Mouse (Mus musculus) embryonic stem cell, embryonic (primary cell): ENCODE results near the gene Pip4k2b.

Experiments used
- CTCF ChIA-PET, 4 experiments: fragments of 300-600 bp in 2 of 4; fragments of 350-600 bp in 2 of 4; sonication (Branson Sonifier 250); formaldehyde crosslinking; loops; one replicate each; lab custom pipeline; 2022; ENCODE audit warnings: inconsistent platforms in 2 of 4; lab: Charles Lee
- POLR2A ChIA-PET, 4 experiments: fragments of 300-600 bp in 2 of 4; fragments of 350-600 bp in 2 of 4; sonication (Branson Sonifier 250); formaldehyde crosslinking; loops; one replicate each; lab custom pipeline; 2022; ENCODE audit warnings: antibody characterized with exemption in 4 of 4, inconsistent platforms in 1 of 4; lab: Charles Lee

Gene Pip4k2b

DNA sequence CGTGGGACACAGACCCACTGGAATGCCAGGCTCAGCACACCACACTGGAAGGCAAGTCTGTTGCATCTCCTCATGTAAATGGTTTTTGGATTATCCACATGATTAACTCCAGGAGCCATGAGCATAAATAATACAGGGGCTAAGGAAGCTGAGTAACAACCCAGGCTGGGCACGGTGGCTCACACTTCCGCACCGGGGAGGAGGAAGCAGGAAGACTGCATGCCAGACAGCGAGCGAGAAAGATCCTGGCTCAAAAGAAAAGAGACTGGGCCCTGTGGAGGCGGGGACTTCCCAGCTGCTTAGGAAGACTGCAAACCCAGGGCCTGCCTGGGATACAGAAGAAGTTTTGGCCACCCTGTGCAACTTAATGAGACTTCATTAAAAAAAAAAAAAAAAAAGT, 4.3 kb downstream of the Pip4k2b start:
- POLR2A ChIA-PET = interaction anchor here in 2 of 4 experiments (0.5 to 2.2 kb wide), 13 partner anchors 10 to 1726 kb away, joined by 3 to 9 read pairs (median 4); partner anchors contain the start of genes Psmb3 (in 1 of the 2), Rpl19 (in 1 of the 2) and Rpl23 (in 1 of the 2)
- CTCF ChIA-PET = interaction anchor here in 3 of 4 experiments (0.6 to 1.3 kb wide), 6 partner anchors 41 to 372 kb away, joined by 4 to 14 read pairs (median 6); no protein-coding TSS in a partner anchor

DNA sequence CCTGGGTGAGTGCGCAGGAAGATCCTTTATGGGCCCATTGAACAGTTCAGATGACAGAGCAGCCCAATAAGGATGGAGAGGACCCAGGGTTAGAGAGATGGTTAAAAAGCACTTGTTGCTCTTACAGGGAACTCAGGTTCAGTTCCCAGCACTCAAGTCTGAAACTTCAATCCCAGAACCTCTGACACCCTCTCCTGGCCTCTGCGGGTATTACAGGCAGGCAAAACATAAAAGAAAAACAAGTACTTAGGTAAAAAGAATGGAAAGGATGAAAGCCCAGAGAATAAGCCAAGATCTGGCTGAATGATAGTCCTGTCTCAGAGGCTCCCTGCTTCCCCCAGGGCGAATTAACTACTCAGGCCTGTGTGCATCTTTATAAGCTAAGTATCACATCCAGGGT, 5.3 kb downstream of the Pip4k2b start:
- ChIA-PET POLR2A (interaction anchor here in 1 of 4 experiments (0.6 to 2.2 kb wide), 9 partner anchors 11 to 213 kb away, joined by 3 to 9 read pairs (median 4); partner anchors contain the start of genes Pcgf2 and Psmb3), CTCF (interaction anchor here in 2 of 4 experiments (0.5 to 1.7 kb wide), 4 partner anchors 11 to 205 kb away, joined by 3 to 12 read pairs (median 7); no protein-coding TSS in a partner anchor)

DNA sequence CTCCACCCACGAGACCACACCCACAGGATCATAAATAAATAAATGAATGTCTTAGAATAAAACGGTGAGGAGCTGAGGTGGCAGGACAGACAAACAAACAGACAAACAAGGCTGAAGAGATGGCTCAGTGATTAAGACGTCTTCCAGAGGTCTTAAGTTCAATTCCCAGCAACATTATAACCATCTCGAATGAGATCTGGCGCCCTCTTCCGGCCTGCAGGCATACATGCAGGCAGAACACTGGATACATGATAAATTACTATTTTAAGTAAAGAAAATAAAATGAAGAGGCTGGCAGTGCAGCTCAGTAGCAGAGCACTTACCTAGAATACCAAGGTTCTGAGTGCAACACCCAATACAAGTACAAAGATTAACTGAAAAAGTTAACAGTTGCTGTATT, 5.8 kb downstream of the Pip4k2b start:
- POLR2A ChIA-PET = interaction anchor here in 3 of 4 experiments (0.6 to 2.2 kb wide), 11 partner anchors 23 to 256 kb away, joined by 3 to 9 read pairs (median 3); partner anchors contain the start of genes Cwc25 (in 1 of the 3), Pcgf2 (in 1 of the 3) and Psmb3 (in 1 of the 3)
- CTCF ChIA-PET = interaction anchor here in 1 of 4 experiments (0.8 to 1.7 kb wide), 3 partner anchors 10 to 94 kb away, joined by 3 to 6 read pairs (median 5); no protein-coding TSS in a partner anchor

GRCm38 (mm10) chr11:97737600-97737999, 6.9 kb downstream of the Pip4k2b start:
- ChIA-PET CTCF (interaction anchor here in 3 of 4 experiments (0.6 to 1.7 kb wide), 4 partner anchors 23 to 93 kb away, joined by 3 to 6 read pairs (median 4); no protein-coding TSS in a partner anchor), POLR2A (interaction anchor here in 2 of 4 experiments (1.0 to 2.8 kb wide), 7 partner anchors 11 to 108 kb away, joined by 3 to 9 read pairs (median 4); partner anchors contain the start of gene Epop (in 1 of the 2))

GRCm38 (mm10) chr11:97736645-97737044, 7.9 kb downstream of the Pip4k2b start:
- POLR2A ChIA-PET = interaction anchor here (0.5 to 2.8 kb wide), 17 partner anchors 19 to 394 kb away, joined by 3 to 9 read pairs (median 4); partner anchors contain the start of genes Epop (in 1 of the 4) and Rpl23 (in 1 of the 4)
- CTCF ChIA-PET = interaction anchor here in 2 of 4 experiments (0.6 to 1.0 kb wide), 4 partner anchors 19 to 92 kb away, joined by 3 to 6 read pairs (median 3); no protein-coding TSS in a partner anchor

GRCm38 (mm10) chr11:97734810-97735209, 9.7 kb downstream of the Pip4k2b start:
- ChIA-PET POLR2A (interaction anchor here in 2 of 4 experiments (0.6 to 2.4 kb wide), 6 partner anchors 10 to 269 kb away, joined by 3 to 7 read pairs (median 3); partner anchors contain the start of genes Fbxo47 (in 1 of the 2) and Pip4k2b (in 1 of the 2)), CTCF (interaction anchor here in 2 of 4 experiments (0.6 to 1.3 kb wide), 3 partner anchors 20 to 90 kb away, joined by 3 to 5 read pairs (median 3); no protein-coding TSS in a partner anchor)

DNA sequence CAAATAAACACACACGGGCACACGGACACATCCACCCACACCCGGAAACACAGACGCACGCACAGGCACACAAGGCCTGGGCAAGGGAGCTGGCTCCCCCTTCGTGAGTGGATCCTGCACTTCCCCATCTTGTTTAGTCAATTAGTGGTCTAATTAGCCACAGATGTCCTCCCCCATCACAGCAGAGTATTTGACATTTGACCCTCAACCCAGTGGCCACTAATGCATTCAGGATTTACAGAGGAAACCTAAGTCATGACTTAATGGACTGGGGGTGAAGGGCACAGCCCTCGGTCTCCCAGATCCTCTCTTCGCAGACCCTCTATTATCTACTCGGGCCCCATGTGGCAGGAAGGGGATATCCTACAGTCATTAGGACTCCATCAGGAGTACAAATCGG, 10.8 kb downstream of the Pip4k2b start:
- CTCF ChIA-PET = interaction anchor here in 3 of 4 experiments (0.6 to 1.1 kb wide), 3 partner anchors 35 to 89 kb away, joined by 3 to 5 read pairs (median 3); no protein-coding TSS in a partner anchor

DNA sequence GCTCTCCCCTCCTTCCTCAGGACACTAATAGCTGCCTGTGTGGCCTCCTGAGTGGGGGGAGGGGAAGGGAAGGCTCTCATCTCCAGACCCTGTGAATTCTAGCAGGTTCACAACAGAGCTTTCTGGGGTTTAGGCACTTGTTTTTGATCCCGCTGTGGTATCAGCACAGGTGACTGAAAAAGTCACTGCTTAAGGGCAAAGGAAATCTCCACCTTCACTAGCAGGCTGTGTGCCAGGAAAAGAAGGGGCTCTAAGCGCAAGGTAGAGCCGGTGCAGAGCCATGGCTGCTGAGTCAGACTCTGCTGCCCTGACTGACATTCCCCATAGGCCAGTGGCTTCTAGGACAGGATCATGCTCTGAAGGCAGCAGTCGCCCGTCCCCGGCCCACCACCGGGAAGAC, 15.8 kb downstream of the Pip4k2b start:
- POLR2A ChIA-PET = interaction anchor here in 2 of 4 experiments (0.7 to 1.8 kb wide), 5 partner anchors 16 to 102 kb away, joined by 3 to 4 read pairs (median 3); partner anchors contain the start of gene Pip4k2b (in 1 of the 2)
- CTCF ChIA-PET = interaction anchor here in 2 of 4 experiments (0.6 to 1.1 kb wide), 6 partner anchors 10 to 166 kb away, joined by 3 to 5 read pairs (median 4); no protein-coding TSS in a partner anchor

More for the DNA sequence above, 10.8 kb downstream of the Pip4k2b start:
- POLR2A ChIA-PET = interaction anchor here in 3 of 4 experiments (0.6 to 2.6 kb wide), 9 partner anchors 9 to 1744 kb away, joined by 3 to 13 read pairs (median 4); partner anchors contain the start of gene Rpl23 (in 2 of the 3)

GRCm38 (mm10) chr11:97728311-97728710, 16.2 kb downstream of the Pip4k2b start:
- ChIA-PET CTCF (interaction anchor here in 2 of 4 experiments (0.6 to 1.1 kb wide), 5 partner anchors 10 to 167 kb away, joined by 3 to 5 read pairs (median 4); no protein-coding TSS in a partner anchor), POLR2A (interaction anchor here in 2 of 4 experiments (0.7 to 1.8 kb wide), 4 partner anchors 17 to 102 kb away, joined by 3 to 4 read pairs (median 4); partner anchors contain the start of gene Pip4k2b (in 1 of the 2))

- POLR2A ChIA-PET = interaction anchor here in 2 of 4 experiments (0.5 to 1.4 kb wide), 3 partner anchors 9 to 397 kb away, joined by 3 read pairs; no protein-coding TSS in a partner anchor
Observed at GRCm38 (mm10) chr11:97723709-97724108, 20.8 kb downstream of the Pip4k2b start.

DNA sequence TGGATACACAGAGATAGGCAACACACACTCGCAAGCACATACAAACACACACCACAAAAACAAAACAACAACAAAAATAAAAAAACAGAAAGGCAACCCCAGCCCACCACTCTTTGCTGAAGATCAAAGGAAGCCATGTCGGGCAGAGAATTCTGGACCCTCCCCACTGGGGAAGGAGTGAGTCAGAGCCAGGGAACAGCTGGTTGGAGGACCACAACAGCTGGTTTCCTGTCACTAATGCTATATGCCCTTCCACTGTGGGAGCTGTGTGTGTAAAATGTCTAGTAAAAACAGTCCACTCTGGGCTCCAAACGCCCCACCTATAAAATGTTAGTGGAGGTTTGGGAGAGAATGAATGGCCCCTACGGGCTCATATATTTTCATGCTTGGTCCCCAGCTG, 23.2 kb downstream of the Pip4k2b start:
- POLR2A ChIA-PET = interaction anchor here in 1 of 4 experiments (1.1 to 1.8 kb wide), 2 partner anchors 60 to 76 kb away, joined by 3 to 6 read pairs; partner anchors contain the start of gene Rpl23

More at GRCm38 (mm10) chr11:97723709-97724108, 20.8 kb downstream of the Pip4k2b start:
- CTCF ChIA-PET = no interaction called here

GRCm38 (mm10) chr11:97719041-97719440, 25.5 kb downstream of the Pip4k2b start:
- ChIA-PET CTCF (interaction anchor here in 1 of 4 experiments (1.4 kb wide), 1 partner anchor 87 kb away, joined by 4 read pairs; no protein-coding TSS in a partner anchor), POLR2A (interaction anchor here in 2 of 4 experiments (0.5 to 1.5 kb wide), 8 partner anchors 10 to 228 kb away, joined by 3 to 7 read pairs (median 4); partner anchors contain the start of genes Psmb3 (in 2 of the 2), Epop (in 1 of the 2) and Rpl23 (in 1 of the 2))

More for the DNA sequence above, 23.2 kb downstream of the Pip4k2b start:
- CTCF ChIA-PET = no interaction called here

- ChIA-PET POLR2A (interaction anchor here in 2 of 4 experiments (1.3 to 9.8 kb wide), 6 partner anchors 15 to 64 kb away, joined by 3 to 133 read pairs (median 4); partner anchors contain the start of genes Psmb3 (in 2 of the 2), Pcgf2 (in 1 of the 2) and Rpl23 (in 1 of the 2)), CTCF (interaction anchor here in 1 of 4 experiments (0.9 kb wide), 1 partner anchor 75 kb away, joined by 3 read pairs; no protein-coding TSS in a partner anchor)
Observed at GRCm38 (mm10) chr11:97718281-97718860, 26.1 kb downstream of the Pip4k2b start.

DNA sequence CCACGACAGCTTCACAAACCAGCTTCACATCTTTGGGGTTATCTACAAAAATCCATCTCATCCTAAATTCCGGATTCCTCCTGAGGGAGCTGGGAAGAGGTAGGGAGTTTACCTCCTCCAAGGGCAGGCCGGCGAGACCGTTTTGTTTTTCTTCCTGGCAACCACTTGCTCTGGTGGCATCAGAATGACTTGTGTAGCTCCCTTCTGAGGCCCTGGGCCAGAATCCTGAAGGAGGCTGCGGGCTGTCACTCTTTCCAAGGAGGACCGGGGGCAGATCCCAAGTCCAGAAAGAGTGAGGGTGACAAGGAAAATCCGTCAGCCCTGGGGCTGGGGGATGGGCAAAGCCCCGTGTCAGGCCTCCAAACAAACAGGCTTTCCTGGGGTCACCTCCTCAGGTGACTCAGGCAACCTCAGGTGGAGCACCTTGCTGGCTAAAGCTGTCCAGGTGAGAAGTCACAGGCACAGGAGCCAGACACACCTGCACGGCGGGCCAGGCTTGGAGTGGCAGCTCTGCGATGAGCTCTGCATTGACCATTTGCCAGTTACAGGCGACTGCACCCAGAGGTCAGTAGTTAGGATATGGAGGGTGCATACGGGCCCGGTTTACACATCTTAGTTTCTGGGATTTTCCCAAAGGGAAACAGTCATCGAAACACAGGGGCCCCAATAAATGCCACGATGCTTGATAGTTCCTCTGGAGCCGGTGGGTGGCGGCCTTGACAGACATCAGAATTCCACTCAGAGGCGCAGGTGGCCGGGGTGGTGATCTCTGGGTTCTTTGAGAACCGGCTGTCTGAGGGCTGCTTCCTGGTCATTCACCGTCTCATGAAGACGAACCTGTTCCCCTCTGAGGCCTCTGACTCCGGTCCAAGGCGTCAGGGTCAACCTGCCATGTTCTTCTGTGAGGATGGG, 26.9 kb downstream of the Pip4k2b start:
- CTCF ChIA-PET = interaction anchor here in 3 of 4 experiments (0.6 to 1.5 kb wide), 6 partner anchors 9 to 85 kb away, joined by 3 to 8 read pairs (median 3); no protein-coding TSS in a partner anchor
- POLR2A ChIA-PET = interaction anchor here in 2 of 4 experiments (0.6 to 9.8 kb wide), 16 partner anchors 9 to 287 kb away, joined by 3 to 133 read pairs (median 4); partner anchors contain the start of genes Psmb3 (in 2 of the 2) and Pcgf2 (in 1 of the 2)

DNA sequence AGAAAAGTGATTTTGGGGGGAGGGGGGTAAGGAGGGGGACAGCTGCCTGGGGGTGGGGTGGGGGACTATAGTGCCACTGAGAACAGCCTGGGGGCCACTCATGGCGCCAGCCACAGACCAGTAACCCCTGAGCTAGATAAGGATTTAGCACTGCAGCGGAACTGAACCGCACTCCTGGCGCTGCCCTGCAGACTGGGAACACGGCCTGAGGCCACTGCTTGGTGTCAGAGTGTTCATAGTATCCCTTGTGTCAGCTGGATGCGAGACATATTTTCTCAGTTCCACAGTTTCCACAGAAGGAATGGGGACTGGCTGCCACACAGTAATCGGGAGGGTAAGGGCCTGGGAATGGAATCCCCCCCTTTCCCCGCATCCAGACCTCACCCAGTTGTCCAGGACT, 28.5 kb downstream of the Pip4k2b start:
- CTCF ChIA-PET = interaction anchor here in 3 of 4 experiments (0.6 to 1.6 kb wide), 4 partner anchors 51 to 1036 kb away, joined by 3 to 8 read pairs (median 4); no protein-coding TSS in a partner anchor
- POLR2A ChIA-PET = interaction anchor here in 2 of 4 experiments (0.8 to 9.8 kb wide), 13 partner anchors 10 to 168 kb away, joined by 3 to 133 read pairs (median 4); partner anchors contain the start of genes Psmb3 (in 2 of the 2), Fbxo47 (in 1 of the 2), Pcgf2 (in 1 of the 2) and Pip4k2b (in 1 of the 2)
